Mouse (Mus musculus): ENCODE results near the gene Gcn1l1.

Gene Gcn1l1

GRCm38 (mm10) chr5:115564737-115565393 is at the start of gene Gcn1l1:
Gcn1l1 (plus strand) TSS chr5:115565254.
- WGBS = 2% methylated on average over 55 of the region's 55 CpGs

- 75% methylated on average over 32 of the region's 32 CpGs for WGBS
Measured at GRCm38 (mm10) chr5:115516081-115516907, 48.8 kb upstream of the Gcn1l1 start.

- WGBS = 80% methylated on average over 7 of the region's 7 CpGs
Measured at GRCm38 (mm10) chr5:115516908-115517307, 48.1 kb upstream of the Gcn1l1 start.

GRCm38 (mm10) chr5:115517501-115517900 is 47.6 kb upstream of the Gcn1l1 start:
- WGBS = 94% methylated on average over 9 of the region's 9 CpGs

- 99% methylated on average over 7 of the region's 8 CpGs for WGBS
Measured at GRCm38 (mm10) chr5:115518214-115518613, 46.8 kb upstream of the Gcn1l1 start.

GRCm38 (mm10) chr5:115520325-115520869 is 44.7 kb upstream of the Gcn1l1 start:
- WGBS = 67% methylated on average over 21 of the region's 21 CpGs

GRCm38 (mm10) chr5:115521553-115522461 is 43.2 kb upstream of the Gcn1l1 start:
- 71% methylated on average over 21 of the region's 21 CpGs for WGBS

GRCm38 (mm10) chr5:115522531-115522930 is 42.5 kb upstream of the Gcn1l1 start:
- 87% methylated on average over 4 of the region's 4 CpGs for WGBS

- WGBS = 78% methylated on average over 15 of the region's 15 CpGs
Measured at GRCm38 (mm10) chr5:115522981-115523499, 42.0 kb upstream of the Gcn1l1 start.

GRCm38 (mm10) chr5:115523971-115524370 is 41.1 kb upstream of the Gcn1l1 start:
- 56% methylated on average over 15 of the region's 15 CpGs for WGBS

- 76% methylated on average over 12 of the region's 12 CpGs for WGBS
Measured at GRCm38 (mm10) chr5:115524471-115524870, 40.6 kb upstream of the Gcn1l1 start.

- WGBS = 84% methylated on average over 4 of the region's 4 CpGs
Measured at GRCm38 (mm10) chr5:115525416-115525815, 39.6 kb upstream of the Gcn1l1 start.

GRCm38 (mm10) chr5:115525943-115526342 is 39.1 kb upstream of the Gcn1l1 start:
- WGBS = 74% methylated on average over 9 of the region's 9 CpGs

- WGBS = 88% methylated on average over 17 of the region's 17 CpGs
Measured at GRCm38 (mm10) chr5:115526456-115527202, 38.4 kb upstream of the Gcn1l1 start.

GRCm38 (mm10) chr5:115528128-115528527 is 36.9 kb upstream of the Gcn1l1 start:
- 90% methylated on average over 5 of the region's 5 CpGs for WGBS

GRCm38 (mm10) chr5:115529364-115529741 is 35.7 kb upstream of the Gcn1l1 start:
- 69% methylated on average over 8 of the region's 8 CpGs for WGBS

GRCm38 (mm10) chr5:115529742-115530446 is 35.2 kb upstream of the Gcn1l1 start:
- 52% methylated on average over 7 of the region's 7 CpGs for WGBS

GRCm38 (mm10) chr5:115530447-115530809 is 34.6 kb upstream of the Gcn1l1 start:
- WGBS = 36% methylated on average over 8 of the region's 8 CpGs

- 30% methylated on average over 18 of the region's 18 CpGs for WGBS
Measured at GRCm38 (mm10) chr5:115531671-115532270, 33.3 kb upstream of the Gcn1l1 start.

GRCm38 (mm10) chr5:115534290-115534731 is 30.7 kb upstream of the Gcn1l1 start:
- 59% methylated on average over 16 of the region's 16 CpGs for WGBS

All from cerebral cortex, adult 2 months (tissue).